In genomic region chr6:72354025-72354424, GRCm38 (mm10) we compare ENCODE assay signal across 14 mouse cellular contexts. TPM values are rescaled to one million over a fixed set of nuclear protein-coding genes. Genes with fewer than 3 reads are reported as not detected.
DNase-seq lines count a peak whose midpoint lies in the region; ATAC-seq and TF ChIP-seq lines count a peak whose summit lies in the region.
"Had no signal": no experiment of that assay in that cellular context is flagged by ENCODE, and none has a peak within 500 bp of the region (broad histone marks: within the 10 kb centered on the region; RNA-seq: fewer than 3 reads in every experiment).

No protein-coding gene starts in this region.

- H3K36me3 ChIP-seq in heart, embryonic 11.5 days (ENCODE audit: control insufficient read depth, insufficient read depth, low read length), result peaks cover 9% of the 10 kb centered on the region
- peaks cover 21% of the 10 kb centered on the region for H3K36me3 ChIP-seq in liver, adult 2 months (ENCODE audit: control insufficient read depth, insufficient read depth, low read length)
- peaks cover 36% of the 10 kb centered on the region for H3K36me3 ChIP-seq in neural tube, embryonic 12.5 days

- no peak overlapping the region for H3K4me3 ChIP-seq in heart, embryonic 11.5 days (ENCODE audit: low read depth, low read length)
- no peak overlapping the region for H3K4me3 ChIP-seq in liver, adult 2 months (ENCODE audit: insufficient read depth, low read depth, low read length)
- no peak overlapping the region for H3K4me3 ChIP-seq in neural tube, embryonic 12.5 days

- no peak overlapping the region for H3K27ac ChIP-seq in heart, embryonic 11.5 days (ENCODE audit: low read depth, low read length)
- peak overlapping the region; percentile 100 for H3K27ac ChIP-seq in liver, adult 2 months (replicated peaks; ENCODE audit: insufficient read depth, low read depth, low read length)
- no peak overlapping the region for H3K27ac ChIP-seq in neural tube, embryonic 12.5 days
- H3K27ac ChIP-seq: hindbrain, embryonic 10.5 days had no signal

- no peaks in the 10 kb centered on the region for H3K27me3 ChIP-seq in heart, embryonic 11.5 days (ENCODE audit: control insufficient read depth, insufficient read depth, low read length)
- no peaks in the 10 kb centered on the region for H3K27me3 ChIP-seq in liver, adult 2 months (ENCODE audit: control insufficient read depth, insufficient read depth, low read length)
- no peaks in the 10 kb centered on the region for H3K27me3 ChIP-seq in neural tube, embryonic 12.5 days (replicated peaks)
- H3K27me3 ChIP-seq: limb, embryonic 13.5 days had no signal

- no peak for ATAC-seq in heart, embryonic 11.5 days (replicated peaks; ENCODE audit: insufficient number of reproducible peaks, low FRiP score, low TSS enrichment)
- ATAC-seq in neural tube, embryonic 12.5 days (ENCODE audit: low FRiP score, low read depth), result no peak

- TF ChIP-seq CTCF in liver, adult 2 months (IDR thresholded peaks at IDR 0.05; ENCODE audit: low read depth, low read length), result no peak

- 0 out of 2 replicates have a peak overlapping the region, but pooled peaks have one; percentile 7 for H3K9ac ChIP-seq in heart, embryonic 11.5 days (ENCODE audit: low read depth, low read length)
- no peak overlapping the region for H3K9ac ChIP-seq in liver, adult 2 months (ENCODE audit: low read depth, low read length)
- 0 out of 2 replicates have a peak overlapping the region, but pooled peaks have one; percentile 5 for H3K9ac ChIP-seq in neural tube, embryonic 12.5 days

- 76% methylated on average over 1 of the region's 1 CpGs for WGBS in heart, embryonic 11.5 days (ENCODE audit: insufficient replicate concordance)
- 19% methylated on average over 1 of the region's 1 CpGs for WGBS in liver, adult 2 months
- WGBS in neural tube, embryonic 12.5 days, result 67% methylated on average over 1 of the region's 1 CpGs

- no peak for DNase-seq in heart, postnatal 10 days
- DNase-seq in liver, adult 2 months (ENCODE audit: extremely low read depth, low read depth, low spot score), result peak; percentile 89
- no peak for DNase-seq in liver
- no peak for DNase-seq in neural tube, embryonic 10.5 days (ENCODE audit: extremely low spot score, low spot score)
- no peak for DNase-seq in retina, postnatal 1 day
- DNase-seq: adrenal gland, postnatal 25 days; B cell, adult 2 months; cerebellum, adult 11-12 months; cerebellum, postnatal 36 days; thymus, adult 2 months had no signal

- H3K4me2 ChIP-seq in heart, embryonic 11.5 days, result no peak overlapping the region; the same call in 1 of the 2 replicates
- H3K4me2 ChIP-seq in neural tube, embryonic 12.5 days (replicated peaks), result no peak overlapping the region

- H3K79me2 ChIP-seq in liver, adult 2 months (ENCODE audit: control insufficient read depth, insufficient read depth, low read length), result peaks cover 4% of the 10 kb centered on the region; the same call in 1 of the 2 replicates

- intact Hi-C loops in heart, postnatal 10 days (cut with DNase I), result no loop called here

- H3K9me3 ChIP-seq in heart, embryonic 11.5 days (replicated peaks; ENCODE audit: control insufficient read depth, low read length), result no peaks in the 10 kb centered on the region
- H3K9me3 ChIP-seq in neural tube, embryonic 12.5 days, result no peaks in the 10 kb centered on the region
- H3K9me3 ChIP-seq: hindbrain, embryonic 10.5 days; limb, embryonic 13.5 days had no signal

- H3K4me1 ChIP-seq in heart, embryonic 11.5 days (ENCODE audit: control insufficient read depth, insufficient read depth, low read length), result peaks cover 31% of the 10 kb centered on the region
- peaks cover 34% of the 10 kb centered on the region for H3K4me1 ChIP-seq in liver, adult 2 months (ENCODE audit: control insufficient read depth, insufficient read depth, low read length)
- peaks cover 17% of the 10 kb centered on the region for H3K4me1 ChIP-seq in neural tube, embryonic 12.5 days

- TF ChIP-seq POLR2A in liver, adult 2 months (IDR thresholded peaks at IDR 0.05; ENCODE audit: extremely low read depth, insufficient read depth, low read length), result no peak

RNA-seq across cellular contexts. Expression of gene Tmem150a, which starts 1.2 kb away (rescaled TPM):
- polyA plus RNA-seq in heart, embryonic 11.5 days (2014; fragmentation: Nextera tagmentation; extraction: Ambion mirVana), result 14.8 and 15.1 TPM in 2 replicates
- 10 to 100 TPM; 13.6 to 17.1 TPM for total RNA-seq in heart, postnatal 10 days (2021)
- 62.9 and 78.9 TPM in 2 replicates for total RNA-seq in liver, adult 2 months (2014; rRNA removed)
- 202 and 244 TPM in 2 replicates for polyA plus RNA-seq in liver, adult 2 months (2012; rRNA removed)
- 12.8 and 12.9 TPM in 2 replicates for polyA plus RNA-seq in neural tube, embryonic 12.5 days (2016; fragmentation: Nextera tagmentation; extraction: Ambion mirVana)

RNA-seq across cellular contexts. Expression of gene 0610030E20Rik, which starts 6.9 kb away (rescaled TPM):
- 12.9 and 17.4 TPM in 2 replicates for polyA plus RNA-seq in heart, embryonic 11.5 days (2014; fragmentation: Nextera tagmentation; extraction: Ambion mirVana)
- total RNA-seq in heart, postnatal 10 days (2021), result 10 to 100 TPM; 13.4 to 13.9 TPM
- 10.2 and 14.2 TPM in 2 replicates for total RNA-seq in liver, adult 2 months (2014; rRNA removed)
- polyA plus RNA-seq in liver, adult 2 months (2012; rRNA removed), result 17.5 and 18.5 TPM in 2 replicates
- polyA plus RNA-seq in neural tube, embryonic 12.5 days (2016; fragmentation: Nextera tagmentation; extraction: Ambion mirVana), result 24.8 and 25.8 TPM in 2 replicates

RNA-seq across cellular contexts. Expression of gene Usp39, which starts 9.0 kb away (rescaled TPM):
- 51.4 and 54.5 TPM in 2 replicates for polyA plus RNA-seq in heart, embryonic 11.5 days (2014; fragmentation: Nextera tagmentation; extraction: Ambion mirVana)
- total RNA-seq in heart, postnatal 10 days (2021), result 10 to 100 TPM; 19.3 to 24.6 TPM
- 15.2 TPM in 2 replicates for total RNA-seq in liver, adult 2 months (2014; rRNA removed)
- 10.5 and 11.9 TPM in 2 replicates for polyA plus RNA-seq in liver, adult 2 months (2012; rRNA removed)
- 63.7 and 64.9 TPM in 2 replicates for polyA plus RNA-seq in neural tube, embryonic 12.5 days (2016; fragmentation: Nextera tagmentation; extraction: Ambion mirVana)

RNA-seq across cellular contexts. Expression of gene Rnf181, which starts 12.7 kb away (rescaled TPM):
- 95.4 and 107 TPM in 2 replicates for polyA plus RNA-seq in heart, embryonic 11.5 days (2014; fragmentation: Nextera tagmentation; extraction: Ambion mirVana)
- total RNA-seq in heart, postnatal 10 days (2021), result 10 to 100 TPM; 45.6 to 51.5 TPM
- 58.1 and 62.6 TPM in 2 replicates for total RNA-seq in liver, adult 2 months (2014; rRNA removed)
- 66.4 and 75.2 TPM in 2 replicates for polyA plus RNA-seq in liver, adult 2 months (2012; rRNA removed)
- 108 and 109 TPM in 2 replicates for polyA plus RNA-seq in neural tube, embryonic 12.5 days (2016; fragmentation: Nextera tagmentation; extraction: Ambion mirVana)

RNA-seq across cellular contexts. Expression of gene Vamp5, which starts 26.2 kb away (rescaled TPM):
- polyA plus RNA-seq in heart, embryonic 11.5 days (2014; fragmentation: Nextera tagmentation; extraction: Ambion mirVana), result 55.3 and 59.2 TPM in 2 replicates
- 10 to 100 TPM; 46.5 to 57.8 TPM for total RNA-seq in heart, postnatal 10 days (2021)
- total RNA-seq in liver, adult 2 months (2014; rRNA removed), result 18.9 and 20.5 TPM in 2 replicates
- 18.3 and 18.5 TPM in 2 replicates for polyA plus RNA-seq in liver, adult 2 months (2012; rRNA removed)
- 17.3 and 18.7 TPM in 2 replicates for polyA plus RNA-seq in neural tube, embryonic 12.5 days (2016; fragmentation: Nextera tagmentation; extraction: Ambion mirVana)

Comparison
In these comparisons a context has a peak if more than half of its experiments do, and no peak if none do; other contexts are left out.
1. RNA of gene Tmem150a, which starts 1.2 kb away (polyA plus RNA-seq): 202 to 244 TPM in liver, adult 2 months; 14.8 to 15.1 TPM in heart, embryonic 11.5 days and 12.8 to 12.9 TPM in neural tube, embryonic 12.5 days; every median in the first group is over 10 times any median in the second.